Mouse (Mus musculus) spleen, adult 18-20 months (tissue): ENCODE measurements around the gene Vangl1.

Experiments
- DNase-seq, 2 experiments: peaks; one replicate each; pipeline ENCODE4 v3.0.0; 2022; ENCODE audit warnings: mixed read lengths in 2 of 2

The Vangl1 gene

GRCm38 (mm10) chr3:102141451-102141850, 63.0 kb downstream of the Vangl1 start:
- DNase-seq: no peak

GRCm38 (mm10) chr3:102140606-102141005, 63.9 kb downstream of the Vangl1 start:
- DNase-seq: no peak

GRCm38 (mm10) chr3:102138899-102139298, 65.6 kb downstream of the Vangl1 start:
- no peak for DNase-seq

- DNase-seq: no peak
These were observed 67.3 kb downstream of the Vangl1 start for GRCm38 (mm10) chr3:102137158-102137557.

GRCm38 (mm10) chr3:102135389-102136113, 68.9 kb downstream of the Vangl1 start:
- no peak for DNase-seq

GRCm38 (mm10) chr3:102131627-102132324, 72.7 kb downstream of the Vangl1 start:
- no peak for DNase-seq

GRCm38 (mm10) chr3:102130478-102130877, 74.0 kb downstream of the Vangl1 start:
- DNase-seq: no peak

GRCm38 (mm10) chr3:102128242-102128641, 76.3 kb downstream of the Vangl1 start:
- no peak for DNase-seq

GRCm38 (mm10) chr3:102127114-102127513, 77.4 kb downstream of the Vangl1 start:
- no peak for DNase-seq

- no peak for DNase-seq
These were observed 78.9 kb downstream of the Vangl1 start for GRCm38 (mm10) chr3:102125546-102125945.

GRCm38 (mm10) chr3:102123654-102124053, 80.8 kb downstream of the Vangl1 start:
- no peak for DNase-seq

- no peak for DNase-seq
These were observed 82.4 kb downstream of the Vangl1 start for GRCm38 (mm10) chr3:102122046-102122445.

- no peak for DNase-seq
These were observed 83.5 kb downstream of the Vangl1 start for GRCm38 (mm10) chr3:102120947-102121346.

- DNase-seq: no peak
These were observed 92.4 kb downstream of the Vangl1 start for GRCm38 (mm10) chr3:102111979-102112599.

GRCm38 (mm10) chr3:102108201-102108600, 96.3 kb downstream of the Vangl1 start:
- DNase-seq: no peak

GRCm38 (mm10) chr3:102103811-102104565, 100.5 kb downstream of the Vangl1 start:
- DNase-seq: no peak
